Mouse (Mus musculus): ENCODE results near the gene Nipal3. TPM values are rescaled to one million over a fixed set of nuclear protein-coding genes. Genes with fewer than 3 reads are reported as not detected.

Gene Nipal3
- total and polyA plus RNA-seq, 3 experiments = 3.5 to 10.4 TPM; not detected in 1

DNA sequence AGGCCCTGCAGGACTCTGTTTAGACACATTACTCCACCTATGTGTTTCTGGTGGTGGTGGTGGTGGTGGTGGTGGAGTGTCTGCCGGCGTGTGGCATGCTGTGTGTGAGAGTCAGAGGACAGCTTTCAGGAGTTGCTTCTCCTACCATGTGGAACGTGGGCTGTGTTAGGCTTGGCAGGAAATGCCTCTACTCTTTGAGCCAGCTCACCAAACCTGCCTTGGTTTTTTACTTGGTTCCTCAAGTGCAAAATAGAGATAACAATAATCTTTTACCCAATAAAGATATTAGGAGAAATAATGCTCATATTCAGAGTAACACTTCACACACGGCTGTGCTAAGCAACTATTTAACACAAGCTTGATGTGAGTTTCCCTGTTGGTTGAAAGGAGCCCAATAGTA is 65.5 kb downstream of the Nipal3 start:
- Histone ChIP-seq H3K9me3 (replicated peaks; ENCODE audit: insufficient read depth, low read length) (no peaks in the 10 kb centered on the region), H3K4me1 (ENCODE audit: control insufficient read depth in 1 of 2, insufficient read depth in 2 of 2, low read length in 2 of 2) (peaks cover 19 to 20% of the 10 kb centered on the region in 2 experiments), H3K4me3 (ENCODE audit: control insufficient read depth in 1 of 2, insufficient read depth in 1 of 2, low read depth in 2 of 2, low read length in 2 of 2) (peak overlapping the region in 1 of 2 experiments; percentile 11; a peak in 1 of 4 replicates), H3K36me3 (ENCODE audit: control insufficient read depth in 1 of 2, insufficient read depth in 2 of 2, low read length in 2 of 2) (peaks cover 0 to 24% of the 10 kb centered on the region in 2 experiments; a peak in 2 of 4 replicates), H3K79me2 (ENCODE audit: control insufficient read depth, insufficient read depth, low read length, poor library complexity) (peaks cover 7% of the 10 kb centered on the region; the same call in 1 of the 2 replicates), H3K27me3 (ENCODE audit: control insufficient read depth in 1 of 2, insufficient read depth in 2 of 2, low read length in 2 of 2) (no peaks in the 10 kb centered on the region), H3K27ac (ENCODE audit: control insufficient read depth, low read depth, low read length) (peak overlapping the region; percentile 72), H3K9ac (ENCODE audit: control insufficient read depth, low read depth, low read length, poor library complexity, severe bottlenecking) (peak overlapping the region; percentile 41)
- DNase-seq (ENCODE audit: low read depth, low spot score) = peak; percentile 72
- TF ChIP-seq RAD21 (IDR thresholded peaks at IDR 0.05; ENCODE audit: low read depth, low read length) (no peak), ZC3H11A (IDR thresholded peaks at IDR 0.05; ENCODE audit: low read depth, low read length) (no peak), HCFC1 (IDR thresholded peaks at IDR 0.05; ENCODE audit: low read depth, low read length) (no peak), TCF12 (IDR thresholded peaks at IDR 0.05; ENCODE audit: low read depth, low read length) (peak; percentile 78), POLR2AphosphoS2 (IDR thresholded peaks at IDR 0.05; ENCODE audit: low read length) (no peak), ZNF384 (IDR thresholded peaks at IDR 0.05; ENCODE audit: low read depth, low read length) (peak; percentile 40; the same call in 1 of the 2 replicates), BHLHE40 (IDR thresholded peaks at IDR 0.05; ENCODE audit: borderline replicate concordance, low read depth, low read length) (no peak), TBP (IDR thresholded peaks at IDR 0.05; ENCODE audit: low read depth, low read length) (0 out of 2 replicates have a peak, but pooled peaks have one; percentile 13), CTCF (IDR thresholded peaks at IDR 0.05 in 2 of 3, conservative IDR thresholded peaks at IDR 0.05 in 1 of 3; ENCODE audit: control insufficient read depth in 1 of 3, insufficient read depth in 1 of 3, low read depth in 2 of 3, low read length in 3 of 3, poor library complexity in 1 of 3, severe bottlenecking in 1 of 3) (no peak), MXI1 (IDR thresholded peaks at IDR 0.05; ENCODE audit: low read depth, low read length) (peak; percentile 82), KAT2A (conservative IDR thresholded peaks at IDR 0.05; ENCODE audit: low read depth, low read length) (no peak), RCOR1 (IDR thresholded peaks at IDR 0.05; ENCODE audit: low read depth, low read length) (peak; percentile 82), GATA1 (IDR thresholded peaks at IDR 0.05; ENCODE audit: low read depth, low read length) (peak; percentile 81), POLR2AphosphoS5 (IDR thresholded peaks at IDR 0.05; ENCODE audit: borderline replicate concordance, low read depth, low read length) (no peak), MYC (IDR thresholded peaks at IDR 0.05; ENCODE audit: low read depth, low read length) (peak; percentile 70; the same call in 1 of the 2 replicates), E2F4 (IDR thresholded peaks at IDR 0.05; ENCODE audit: borderline replicate concordance, low read depth, low read length) (no peak), CHD2 (IDR thresholded peaks at IDR 0.05; ENCODE audit: low read length) (no peak), ZMIZ1 (IDR thresholded peaks at IDR 0.05; ENCODE audit: low read depth, low read length) (no peak), MYB (IDR thresholded peaks at IDR 0.05; ENCODE audit: low read depth, low read length) (no peak), ZKSCAN1 (IDR thresholded peaks at IDR 0.05; ENCODE audit: low read depth, low read length) (no peak), USF2 (IDR thresholded peaks at IDR 0.05; ENCODE audit: borderline replicate concordance in 1 of 2, insufficient read depth in 1 of 2, low read depth in 1 of 2, low read length in 2 of 2) (no peak), ETS1 (IDR thresholded peaks at IDR 0.05; ENCODE audit: low read depth, low read length) (peak; percentile 63; the same call in 1 of the 2 replicates), NELFE (IDR thresholded peaks at IDR 0.05; ENCODE audit: low read depth, low read length) (peak; percentile 42), MEF2A (IDR thresholded peaks at IDR 0.05; ENCODE audit: extremely low read depth, insufficient replicate concordance, low read depth, low read length, poor library complexity, severe bottlenecking) (no peak), ELF1 (IDR thresholded peaks at IDR 0.05; ENCODE audit: low read depth, low read length) (no peak), UBTF (IDR thresholded peaks at IDR 0.05; ENCODE audit: borderline replicate concordance, insufficient read depth, low read depth, low read length) (no peak), POLR2A (IDR thresholded peaks at IDR 0.05; ENCODE audit: control insufficient read depth in 1 of 2, insufficient read depth in 1 of 2, low read depth in 1 of 2, low read length in 2 of 2, poor library complexity in 1 of 2) (no peak), MAX (IDR thresholded peaks at IDR 0.05; ENCODE audit: low read length) (peak; percentile 78), JUND (IDR thresholded peaks at IDR 0.05; ENCODE audit: low read depth, low read length) (no peak), SIN3A (IDR thresholded peaks at IDR 0.05; ENCODE audit: low read length) (peak; percentile 36; the same call in 1 of the 2 replicates), TAL1 (IDR thresholded peaks at IDR 0.05; ENCODE audit: low read length) (no peak), SMC3 (IDR thresholded peaks at IDR 0.05; ENCODE audit: low read depth, low read length) (no peak), MAZ (IDR thresholded peaks at IDR 0.05; ENCODE audit: low read depth, low read length) (no peak), GABPA (IDR thresholded peaks at IDR 0.05; ENCODE audit: low read depth, low read length) (no peak), MAFK (IDR thresholded peaks at IDR 0.05; ENCODE audit: borderline replicate concordance, low read depth, low read length) (no peak), CHD1 (IDR thresholded peaks at IDR 0.05; ENCODE audit: low read depth, low read length) (no peak), USF1 (IDR thresholded peaks at IDR 0.05; ENCODE audit: low read depth, low read length) (no peak), EP300 (IDR thresholded peaks at IDR 0.05; ENCODE audit: low read depth in 1 of 2, low read length in 2 of 2) (peak; percentile 60 to 76; a peak in 3 of 4 replicates)
